Mouse (Mus musculus): Measurements from ENCODE around the gene Acsl3. TPM values are rescaled to one million over a fixed set of nuclear protein-coding genes. Genes with fewer than 3 reads are reported as not detected.

Acsl3 gene
- 131 TPM for polyA plus RNA-seq (2014; fragmentation: Illumina TruSeq; extraction: RNeasy Lipid Tissue Mini Kit (QIAGEN cat#74804); ENCODE audit: low replicate concordance)

DNA sequence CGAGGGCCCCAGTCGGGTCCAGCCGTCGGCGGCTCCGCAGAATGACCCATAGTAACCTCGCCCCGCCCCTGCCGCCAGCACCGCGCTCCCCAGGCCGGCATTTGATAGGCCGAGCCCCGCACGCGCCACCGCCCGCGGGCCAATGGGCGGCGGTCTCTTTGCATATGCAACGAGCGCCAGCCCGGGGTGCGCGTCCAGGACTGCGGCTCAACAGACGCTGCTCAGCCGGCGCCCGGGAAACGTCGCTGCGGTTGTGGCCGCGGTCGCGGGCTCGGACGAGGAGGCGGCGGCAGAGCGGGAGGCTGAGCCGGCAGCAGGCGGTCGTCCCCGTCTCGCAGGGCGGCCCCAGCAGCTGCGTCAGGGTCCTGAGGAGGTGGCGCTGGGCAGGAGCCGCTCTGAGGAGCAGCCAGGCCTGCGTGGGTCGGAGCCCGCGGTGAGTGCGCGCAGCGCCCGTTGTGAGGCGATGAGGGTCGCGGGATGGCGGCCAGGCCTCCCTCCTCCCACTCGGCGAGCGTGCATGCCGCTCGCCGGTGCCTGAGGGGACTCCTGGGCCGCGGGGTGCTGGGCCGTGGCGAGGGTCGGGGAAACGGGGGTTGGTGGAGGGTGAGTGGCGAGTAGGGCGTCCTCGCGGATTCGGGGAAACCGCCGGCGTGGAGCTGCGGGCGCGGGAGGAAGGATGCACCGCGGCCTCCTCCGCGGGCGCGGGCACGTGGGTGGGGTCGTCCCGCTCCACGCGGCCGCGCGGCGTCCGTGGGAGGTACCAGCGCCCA is at the start of gene Acsl3, which contains the start of gene Utp14b:
Gene Acsl3 (plus strand): TSS at position 155 of the 770 bp plus-strand sequence.
Gene Utp14b (plus strand): TSS at position 368 of the 770 bp plus-strand sequence.

Other genes starting within 250 kb of the Acsl3 start
- 173 TPM for gene Farsb, start 168.9 kb upstream of the Acsl3 start, polyA plus RNA-seq (2014; fragmentation: Illumina TruSeq; extraction: RNeasy Lipid Tissue Mini Kit (QIAGEN cat#74804); ENCODE audit: low replicate concordance)
- gene Mogat1, start 146.8 kb upstream of the Acsl3 start, polyA plus RNA-seq (2014; fragmentation: Illumina TruSeq; extraction: RNeasy Lipid Tissue Mini Kit (QIAGEN cat#74804); ENCODE audit: low replicate concordance), result not detected
- not detected for gene BC035947, start 145.7 kb upstream of the Acsl3 start, polyA plus RNA-seq (2014; fragmentation: Illumina TruSeq; extraction: RNeasy Lipid Tissue Mini Kit (QIAGEN cat#74804); ENCODE audit: low replicate concordance)
- gene Utp14b, start 213 bp downstream of the Acsl3 start, polyA plus RNA-seq (2014; fragmentation: Illumina TruSeq; extraction: RNeasy Lipid Tissue Mini Kit (QIAGEN cat#74804); ENCODE audit: low replicate concordance), result 8.1 TPM
- gene Kcne4, start 158.9 kb downstream of the Acsl3 start, polyA plus RNA-seq (2014; fragmentation: Illumina TruSeq; extraction: RNeasy Lipid Tissue Mini Kit (QIAGEN cat#74804); ENCODE audit: low replicate concordance), result 2.1 TPM

Data from small intestine, adult 10 weeks (tissue).